Mouse (Mus musculus) myocyte (in vitro differentiated cells): ENCODE results near the gene Serpinb9f. TPM values are rescaled to one million over a fixed set of nuclear protein-coding genes. Genes with fewer than 3 reads are reported as not detected.
"Not testable (repeated sequence)": the region's sequence is repeated elsewhere in the genome, so short reads cannot be mapped to it uniquely, and the experiment has no call there.

Experiments
- H3K27me3 ChIP-seq: one replicate; pipeline ENCODE4 v1.6.1; 2011; ENCODE audit not compliant: control insufficient read depth, insufficient read depth, insufficient read length
- H3K36me3 ChIP-seq: one replicate; pipeline ENCODE4 v1.6.1; 2011; ENCODE audit not compliant: control insufficient read depth, insufficient read depth
- H3K4me2 ChIP-seq: one replicate; pipeline ENCODE4 v1.6.1; 2011; ENCODE audit warnings: low read depth, control low read depth
- H3K4me3 ChIP-seq: one replicate; pipeline ENCODE4 v1.5.1; 2011; ENCODE audit warnings: mild to moderate bottlenecking, control low read depth, moderate library complexity
- H3K79me2 ChIP-seq: one replicate; pipeline ENCODE4 v1.6.1; 2011; ENCODE audit not compliant: control insufficient read depth, insufficient read depth
- H3ac ChIP-seq: one replicate; pipeline ENCODE4 v1.6.1; 2011; ENCODE audit not compliant: control insufficient read depth, insufficient read length
- polyA plus RNA-seq: library from polyadenylated mRNA; unstranded; fragments of >200 nt; fragmentation: generic; extraction: Trizol; gene quantifications from one replicate; pipeline ENCODE4 v1.2.1, GENCODE M21; 2012; ENCODE audit warnings: missing spikeins

Serpinb9f gene
- polyA plus RNA-seq: 0.07 TPM

DNA sequence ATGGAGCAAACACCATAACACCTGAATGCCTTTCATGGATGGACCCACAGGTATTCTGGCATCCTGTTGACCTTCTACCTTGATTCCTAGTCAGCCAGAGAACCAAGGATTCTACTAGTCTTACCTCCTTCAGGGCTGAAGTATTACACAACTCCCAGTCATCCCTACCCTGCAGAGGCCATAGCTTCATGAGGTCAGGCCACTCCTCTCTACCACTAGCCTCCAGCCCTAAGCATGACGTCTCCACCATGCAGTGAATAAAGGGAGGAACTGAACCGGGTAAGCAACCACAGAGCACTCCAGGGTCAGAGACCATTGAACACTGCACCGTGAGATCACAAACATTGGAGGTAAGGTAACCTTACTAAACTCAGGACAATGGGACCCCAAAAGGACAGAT is at the start of gene Serpinb9f:
Gene Serpinb9f, plus strand, starts transcription at position 301 of the 400 bp plus-strand sequence.
- not testable (repeated sequence) for H3K36me3 ChIP-seq, H3K4me2 ChIP-seq, H3K4me3 ChIP-seq, H3K79me2 ChIP-seq, H3K27me3 ChIP-seq, H3ac ChIP-seq

GRCm38 (mm10) chr13:33308631-33309030 is 15.2 kb upstream of the Serpinb9f start:
- not testable (repeated sequence) for H3ac ChIP-seq, H3K27me3 ChIP-seq, H3K36me3 ChIP-seq, H3K4me3 ChIP-seq, H3K4me2 ChIP-seq, H3K79me2 ChIP-seq

- H3ac ChIP-seq, H3K36me3 ChIP-seq, H3K79me2 ChIP-seq, H3K4me3 ChIP-seq, H3K27me3 ChIP-seq, H3K4me2 ChIP-seq: not testable (repeated sequence)
These were observed 32.8 kb downstream of the Serpinb9f start for GRCm38 (mm10) chr13:33356666-33357065.

Other genes starting within 250 kb of the Serpinb9f start
- 1.6 TPM for gene Serpinb1b, start 245.5 kb upstream of the Serpinb9f start, polyA plus RNA-seq
- 0.14 TPM for gene Serpinb9c, start 164.3 kb upstream of the Serpinb9f start, polyA plus RNA-seq
- gene Serpinb9d, start 131.1 kb upstream of the Serpinb9f start, polyA plus RNA-seq: 0.10 TPM
- gene Serpinb9e, start 74.5 kb upstream of the Serpinb9f start, polyA plus RNA-seq: 0.02 TPM
- gene Gm11397, start 71.7 kb downstream of the Serpinb9f start, polyA plus RNA-seq: not detected
- 0.98 TPM for gene Serpinb9g, start 160.7 kb downstream of the Serpinb9f start, polyA plus RNA-seq